Mouse (Mus musculus) heart, postnatal 0 days (tissue): ENCODE measurements around the gene Lpar1.

Experiments used
- CTCF ChIP-seq: IDR thresholded peaks from 2 replicates; pipeline ENCODE4 v1.5.1; 2016; ENCODE audit warnings: antibody characterized with exemption, control low read depth, low read depth
- EP300 ChIP-seq: IDR thresholded peaks from 2 replicates; pipeline ENCODE4 v1.6.1; 2016; ENCODE audit warnings: antibody characterized with exemption, low read depth

- TF ChIP-seq CTCF (no peak), EP300 (no peak)
Observed at GRCm38 (mm10) chr4:58501012-58501777, 52.5 kb downstream of the Lpar1 start.
